Mouse (Mus musculus): ENCODE data around the gene Atf6.

Gene Atf6

DNA sequence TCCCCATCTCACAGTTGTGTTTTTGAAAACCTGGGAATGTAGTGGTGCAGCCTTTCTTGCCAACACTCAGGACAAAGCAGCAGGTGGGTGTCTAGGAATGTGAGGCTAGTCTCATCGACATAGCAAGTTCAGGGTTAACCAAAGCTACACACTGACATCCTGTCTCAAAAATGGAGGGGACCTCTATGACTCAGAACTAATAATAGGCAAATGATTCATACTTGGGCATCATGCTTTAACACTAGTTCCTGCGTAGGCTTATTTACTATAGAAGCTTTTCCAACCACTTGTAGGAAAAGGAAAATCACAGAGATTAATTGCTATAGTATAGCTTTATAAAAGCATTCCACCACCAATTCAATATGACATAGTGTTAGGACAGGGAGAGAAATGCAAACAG lies 100.6 kb downstream of the Atf6 start:
- CTCF ChIA-PET: no interaction called here
- POLR2A ChIA-PET: interaction anchor here in 1 of 4 experiments (1.5 kb wide), 1 partner anchor 101 kb away, joined by 4 read pairs; the partner anchor contains the start of gene Atf6

DNA sequence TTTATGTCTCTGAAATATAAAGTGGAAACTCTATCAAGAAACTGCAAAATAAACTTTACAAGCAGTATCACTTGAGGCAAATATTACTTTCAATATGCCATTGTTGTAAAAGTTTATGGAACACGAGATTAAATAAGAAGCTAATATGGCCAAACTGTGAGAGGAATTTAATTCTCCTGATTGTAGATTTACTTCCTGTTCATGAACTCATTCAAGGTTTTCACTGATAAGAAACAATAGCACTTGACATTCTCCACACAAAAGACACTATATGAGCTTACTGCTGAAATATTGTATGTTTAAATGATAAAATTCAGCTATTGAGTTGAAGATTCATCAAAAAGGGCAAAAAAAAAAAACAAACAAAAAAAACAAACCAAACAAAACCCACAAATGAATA lies 102.8 kb downstream of the Atf6 start:
- POLR2A ChIA-PET: no interaction called here
- CTCF ChIA-PET: interaction anchor here in 2 of 4 experiments (0.6 to 1.1 kb wide), 2 partner anchors 100 to 831 kb away, joined by 3 read pairs; no protein-coding TSS in a partner anchor

DNA sequence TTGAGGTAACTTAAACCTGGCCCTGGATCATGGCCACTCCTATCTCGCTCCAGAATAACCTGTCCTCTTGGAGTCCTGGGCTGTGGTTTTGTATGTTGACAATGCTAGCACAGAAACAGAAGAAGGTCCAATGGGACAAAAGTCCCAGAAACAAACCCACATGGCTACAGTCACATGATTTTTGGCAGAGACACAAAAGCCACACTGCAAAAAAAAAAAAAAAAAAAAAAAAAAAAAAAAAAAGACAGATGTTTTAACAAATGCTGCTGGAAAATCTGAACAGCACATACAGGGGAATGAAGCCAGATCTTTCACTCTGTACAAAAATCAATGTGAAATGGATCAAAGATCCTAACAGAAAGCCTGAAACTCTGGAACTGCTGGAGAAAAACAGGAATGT lies 105.9 kb downstream of the Atf6 start:
- POLR2A ChIA-PET: no interaction called here
- CTCF ChIA-PET: no interaction called here

DNA sequence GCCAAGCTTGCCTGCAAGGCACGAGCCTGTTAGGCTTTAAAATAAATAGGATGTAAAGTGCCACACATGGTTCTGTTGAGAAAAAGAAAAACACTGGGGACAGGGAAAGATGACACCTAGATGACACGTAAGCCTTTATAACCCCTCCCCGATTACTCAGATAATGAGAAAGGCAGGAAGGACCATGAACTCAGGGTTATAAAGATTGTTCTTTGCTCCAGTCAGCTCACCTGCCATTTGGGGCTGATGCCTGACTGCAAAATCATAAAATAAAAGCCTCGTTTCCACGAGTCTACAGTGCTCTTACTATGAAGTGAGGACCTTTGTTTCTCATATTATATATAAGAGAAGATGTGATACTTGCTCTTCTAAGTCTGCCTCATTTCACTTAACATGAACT lies 114.0 kb downstream of the Atf6 start:
- ChIA-PET CTCF (interaction anchor here in 1 of 4 experiments (1.0 kb wide), 1 partner anchor 8 kb away, joined by 3 read pairs; no protein-coding TSS in a partner anchor), POLR2A (no interaction called here)

DNA sequence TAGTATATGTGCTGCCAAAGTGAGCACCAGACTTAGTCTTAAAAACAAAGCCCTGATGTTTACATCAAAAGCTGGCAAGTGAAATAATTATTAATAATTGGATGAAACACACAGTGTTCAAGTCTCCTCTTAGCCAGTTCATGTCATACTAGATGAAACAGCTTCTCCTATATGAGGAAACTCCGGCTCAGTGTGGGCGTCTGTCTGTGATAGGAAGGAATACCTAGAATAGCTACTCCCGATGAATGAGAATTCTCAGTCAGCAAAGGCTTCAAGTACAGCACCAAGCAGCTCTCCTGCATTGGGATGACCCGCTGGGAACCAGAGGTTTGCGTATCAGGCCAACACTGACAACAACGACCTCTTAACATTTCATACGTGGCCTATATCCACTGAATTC lies 115.8 kb downstream of the Atf6 start:
- CTCF ChIA-PET: no interaction called here
- POLR2A ChIA-PET: no interaction called here

DNA sequence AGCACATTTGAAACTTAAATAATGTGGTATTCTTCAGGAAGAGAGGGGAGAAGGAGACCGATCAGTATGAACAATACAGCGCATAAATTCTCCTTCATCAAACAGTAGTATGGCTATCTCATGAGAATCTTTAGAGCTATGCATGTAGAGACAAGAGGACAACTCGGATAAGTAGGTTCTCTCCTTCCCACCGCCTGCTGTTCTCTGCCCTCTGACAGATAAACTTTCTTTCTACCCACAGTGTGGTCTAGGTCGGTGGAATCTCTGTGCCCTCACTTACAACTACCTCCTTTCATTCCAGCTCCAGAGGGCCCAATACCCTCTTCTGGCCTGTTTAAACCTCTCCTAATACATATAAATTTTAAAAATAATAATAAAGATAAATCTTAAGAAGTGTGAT lies 121.0 kb downstream of the Atf6 start:
- CTCF ChIA-PET: no interaction called here

DNA sequence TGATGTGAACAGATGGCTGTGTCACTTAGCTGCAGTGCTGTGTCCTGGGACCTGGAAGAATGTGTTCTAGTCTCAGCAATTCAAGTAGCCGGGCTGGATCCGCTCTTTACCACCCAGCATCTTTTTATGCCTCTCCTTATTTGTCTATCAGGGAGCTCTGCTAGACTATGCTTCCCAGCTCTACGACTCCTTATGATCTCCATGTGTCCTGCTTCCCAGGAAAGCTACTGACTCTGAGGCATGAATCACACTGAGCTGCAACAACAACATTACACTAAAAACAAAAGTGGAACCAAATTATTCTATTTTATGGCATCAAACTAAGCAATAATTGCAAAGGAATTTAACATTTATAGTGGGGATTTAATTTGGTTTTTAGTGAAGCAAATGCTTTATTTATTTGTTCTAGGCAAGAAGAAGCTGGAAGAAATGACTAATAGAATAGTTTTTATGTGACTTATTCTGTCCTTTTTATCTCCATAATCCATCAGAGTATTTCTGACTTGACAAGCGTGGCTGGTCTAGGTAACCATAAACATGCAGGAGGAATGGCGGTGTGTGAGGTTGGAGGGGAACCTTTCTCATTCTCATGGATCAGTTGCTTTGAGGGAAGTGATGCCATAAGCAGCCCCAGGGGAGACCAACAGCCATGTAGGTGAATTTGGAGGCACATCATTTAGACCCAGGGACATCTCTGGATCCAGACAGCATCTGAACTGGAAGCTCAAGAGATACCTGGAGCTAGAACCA lies 125.9 kb downstream of the Atf6 start:
- ChIA-PET CTCF (no interaction called here), POLR2A (interaction anchor here in 1 of 4 experiments (1.0 kb wide), 1 partner anchor 43 kb away, joined by 4 read pairs; no protein-coding TSS in a partner anchor)

More for the DNA sequence above, 121.0 kb downstream of the Atf6 start:
- POLR2A ChIA-PET: interaction anchor here in 1 of 4 experiments (1.6 kb wide), 1 partner anchor 8 kb away, joined by 3 read pairs; no protein-coding TSS in a partner anchor

DNA sequence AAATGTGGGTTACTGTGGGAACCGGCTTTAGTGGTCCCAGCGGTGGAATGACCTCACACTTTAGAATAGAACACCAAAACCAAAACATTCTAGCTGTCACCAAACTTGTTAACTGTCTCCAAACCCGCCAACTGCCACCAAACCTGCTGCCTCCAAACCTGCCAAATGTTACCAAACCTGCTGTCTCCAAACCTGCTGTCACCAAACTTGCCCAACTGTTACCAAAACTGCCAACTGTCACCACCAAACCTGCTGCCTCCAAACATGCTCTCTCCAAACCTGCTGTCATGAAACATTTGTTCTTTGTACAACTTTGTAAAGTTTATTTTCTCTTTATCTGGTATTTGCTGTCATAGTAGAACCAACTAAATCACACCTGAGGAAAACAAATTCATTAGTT lies 132.7 kb downstream of the Atf6 start:
- ChIA-PET POLR2A (interaction anchor here in 1 of 4 experiments (0.6 kb wide), 1 partner anchor 133 kb away, joined by 5 read pairs; no protein-coding TSS in a partner anchor), CTCF (no interaction called here)

DNA sequence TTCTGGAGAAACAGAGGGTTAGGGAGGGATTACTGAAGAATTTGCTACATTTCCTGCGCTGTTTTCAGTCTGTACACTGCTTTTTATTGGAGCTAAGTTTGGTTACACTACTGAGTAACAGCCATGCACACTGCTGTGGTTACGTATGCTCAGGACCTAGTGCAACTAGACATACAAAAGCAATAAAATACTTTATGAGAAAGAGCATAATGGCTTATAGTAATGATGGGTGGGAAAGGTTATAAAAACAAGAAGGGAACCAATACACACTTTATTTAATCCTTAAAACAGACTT lies 135.0 kb downstream of the Atf6 start:
- ChIA-PET CTCF (no interaction called here), POLR2A (no interaction called here)

DNA sequence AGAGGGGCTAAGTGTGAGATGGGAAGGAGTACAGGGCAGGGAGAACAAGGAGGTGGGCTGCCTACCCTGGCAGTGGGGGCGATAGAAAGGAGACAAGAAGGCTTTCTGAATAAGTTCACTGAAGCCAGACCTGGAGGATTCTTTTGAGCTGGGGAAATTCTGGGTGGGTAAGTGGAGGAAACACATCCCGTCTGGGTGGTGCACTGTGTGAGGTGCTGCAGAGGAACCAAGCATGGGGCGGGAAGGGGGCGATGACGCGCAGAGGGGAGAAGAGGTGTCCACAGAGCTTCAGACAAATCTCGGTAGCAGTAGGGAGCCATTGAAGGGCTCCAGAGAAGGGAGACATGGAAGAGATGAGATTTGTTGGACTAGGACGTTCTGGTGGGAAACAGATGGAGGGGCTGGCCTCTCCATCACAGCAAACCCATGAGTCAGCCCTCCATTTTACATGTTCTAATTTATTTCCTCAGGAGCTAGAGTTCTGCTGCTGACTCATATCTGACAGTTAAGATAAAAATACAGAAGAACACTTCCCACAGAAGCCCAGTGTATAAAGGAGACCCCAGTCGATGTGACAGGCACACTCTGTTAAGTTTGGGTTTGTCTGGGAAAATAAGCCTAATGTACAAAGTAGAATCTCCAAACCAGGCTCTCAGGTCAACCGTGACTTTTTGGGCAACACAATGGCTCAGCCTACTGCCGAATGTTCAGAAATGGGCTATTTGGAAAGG lies 135.5 kb downstream of the Atf6 start:
- CTCF ChIA-PET: no interaction called here
- POLR2A ChIA-PET: interaction anchor here in 1 of 4 experiments (0.6 to 1.2 kb wide), 2 partner anchors 19 to 698 kb away, joined by 3 read pairs; no protein-coding TSS in a partner anchor

DNA sequence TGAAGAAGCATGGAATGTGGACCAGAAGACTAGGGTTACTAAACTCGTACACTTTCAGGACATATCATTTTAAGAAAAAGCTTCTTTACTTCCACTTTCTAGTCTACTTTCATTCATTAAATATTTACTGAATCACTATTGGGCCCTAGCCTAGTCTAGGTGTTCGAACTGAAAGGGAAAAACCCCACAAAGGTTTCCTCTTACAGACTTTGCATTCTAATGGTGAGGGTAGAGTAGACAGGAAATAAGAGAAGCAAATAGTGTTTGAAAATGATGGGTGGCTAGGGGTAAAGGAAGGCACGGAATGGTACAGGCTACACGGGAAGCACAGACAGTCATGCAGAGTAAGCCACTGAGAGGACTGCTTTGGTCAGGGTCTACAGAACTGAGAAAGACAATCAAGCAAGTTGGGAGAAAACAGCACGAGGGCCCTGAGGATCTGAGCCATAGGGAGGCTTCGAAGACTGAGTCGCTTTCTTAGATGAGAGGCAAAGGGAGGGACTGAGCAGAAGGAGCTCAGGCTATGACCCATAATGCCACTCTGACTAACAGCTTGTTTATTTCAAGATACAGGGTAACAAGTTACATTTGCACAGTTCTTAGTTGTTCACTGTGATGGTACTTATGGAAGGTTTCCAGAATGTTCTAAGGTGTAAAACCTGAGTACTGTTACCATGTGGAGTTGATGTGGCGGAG lies 138.2 kb downstream of the Atf6 start:
- POLR2A ChIA-PET: no interaction called here

DNA sequence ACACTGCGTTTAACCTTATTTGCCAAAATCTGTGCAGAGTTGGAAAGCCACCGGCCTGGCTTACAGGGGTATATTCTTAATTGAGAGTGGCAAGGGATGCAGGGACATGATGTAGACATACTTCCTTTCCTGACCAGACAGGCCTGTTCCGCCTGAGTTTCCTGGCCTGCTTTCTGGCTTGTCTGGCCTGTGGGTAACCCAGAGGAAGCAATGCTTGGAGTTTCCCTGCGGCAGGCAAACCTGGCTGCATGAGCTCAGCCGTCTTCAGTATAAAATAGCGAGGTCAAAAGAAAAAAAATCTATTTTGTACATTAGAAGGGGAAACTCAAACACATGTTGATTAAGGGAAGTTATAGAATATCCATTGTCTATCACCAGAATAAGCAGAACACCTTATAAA lies 139.0 kb downstream of the Atf6 start:
- POLR2A ChIA-PET: no interaction called here

More for the DNA sequence above, 138.2 kb downstream of the Atf6 start:
- CTCF ChIA-PET: no interaction called here

DNA sequence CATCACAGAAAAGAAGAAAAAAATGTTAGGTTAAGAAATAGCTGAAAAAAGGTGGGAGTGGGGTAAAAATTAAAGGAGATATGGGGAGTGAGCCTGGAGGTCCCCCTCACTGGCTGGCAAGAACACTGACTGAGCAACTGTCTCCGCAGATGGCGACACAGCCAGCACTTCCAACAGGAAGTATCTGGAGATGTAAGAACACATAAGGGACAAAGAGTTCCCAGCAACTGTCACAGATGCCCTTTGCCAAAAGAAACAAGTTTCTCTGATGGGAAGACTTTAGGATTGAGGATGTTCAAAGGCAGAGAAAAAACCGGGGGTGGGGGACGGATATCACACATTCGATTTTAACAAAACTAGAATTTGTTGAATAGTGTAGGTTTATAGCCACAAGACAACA lies 146.0 kb downstream of the Atf6 start:
- POLR2A ChIA-PET: no interaction called here
- CTCF ChIA-PET: no interaction called here

More for the DNA sequence above, 139.0 kb downstream of the Atf6 start:
- CTCF ChIA-PET: interaction anchor here in 1 of 4 experiments (0.6 kb wide), 1 partner anchor 553 kb away, joined by 3 read pairs; no protein-coding TSS in a partner anchor

DNA sequence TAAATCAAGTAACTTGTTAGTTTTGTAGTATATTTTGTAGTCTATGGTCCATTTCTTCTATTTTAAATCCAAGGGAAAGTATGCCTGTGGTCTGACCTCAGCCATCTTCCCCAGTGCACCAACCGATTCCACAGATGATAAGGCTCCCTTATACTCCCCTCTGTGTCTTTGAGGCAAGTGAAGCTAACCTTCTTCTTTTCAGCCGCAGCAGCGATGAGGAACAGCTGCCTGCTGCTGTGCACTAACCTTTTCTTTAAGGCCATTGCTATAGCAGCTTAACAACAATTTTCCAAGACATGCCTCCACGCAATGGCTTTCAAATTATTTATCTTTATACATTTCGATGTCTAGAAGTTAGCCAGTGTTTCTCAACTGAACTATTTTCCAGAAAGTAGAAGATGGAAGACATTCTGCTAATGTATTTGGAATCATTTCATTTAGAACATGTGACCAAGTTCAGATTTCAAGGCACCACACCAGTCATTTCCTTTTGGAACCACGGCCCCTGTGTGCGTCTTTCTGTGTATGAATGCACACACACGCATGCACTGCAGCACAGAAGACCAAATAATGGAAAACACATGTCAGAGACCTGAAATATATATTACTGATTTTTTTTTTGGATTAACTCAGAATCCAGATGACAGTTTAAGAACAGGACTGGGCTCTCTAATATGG lies 149.3 kb downstream of the Atf6 start:
- POLR2A ChIA-PET: no interaction called here
- CTCF ChIA-PET: no interaction called here

DNA sequence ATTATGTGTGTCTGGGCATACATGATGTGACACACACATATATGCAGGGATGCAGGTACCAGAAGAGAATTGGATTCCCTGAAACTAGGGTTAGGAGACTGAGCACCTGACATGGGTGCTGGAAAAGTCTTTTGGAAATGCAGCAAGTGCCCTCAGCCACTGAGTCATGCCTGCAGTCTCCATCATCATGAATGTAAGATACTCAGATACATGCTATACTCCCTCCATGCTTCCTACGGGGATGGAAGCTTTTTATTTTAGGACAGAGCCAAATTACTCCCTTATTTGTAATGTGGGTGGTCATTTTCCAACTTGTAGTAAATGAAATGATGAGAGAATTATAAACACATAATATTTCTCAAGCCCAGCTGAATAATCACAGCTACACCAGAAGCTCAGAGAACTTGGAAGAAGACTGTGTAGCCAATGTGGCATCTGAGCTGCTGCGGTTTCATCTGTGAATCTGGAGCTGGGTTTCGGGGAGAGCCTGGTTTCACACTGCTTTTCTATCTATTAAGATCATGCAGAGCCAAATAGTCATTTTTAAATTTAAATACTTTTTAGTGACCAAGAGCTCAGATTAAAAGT lies 150.2 kb downstream of the Atf6 start:
- ChIA-PET POLR2A (interaction anchor here in 1 of 4 experiments (1.2 kb wide), 1 partner anchor 23 kb away, joined by 3 read pairs; no protein-coding TSS in a partner anchor), CTCF (no interaction called here)

DNA sequence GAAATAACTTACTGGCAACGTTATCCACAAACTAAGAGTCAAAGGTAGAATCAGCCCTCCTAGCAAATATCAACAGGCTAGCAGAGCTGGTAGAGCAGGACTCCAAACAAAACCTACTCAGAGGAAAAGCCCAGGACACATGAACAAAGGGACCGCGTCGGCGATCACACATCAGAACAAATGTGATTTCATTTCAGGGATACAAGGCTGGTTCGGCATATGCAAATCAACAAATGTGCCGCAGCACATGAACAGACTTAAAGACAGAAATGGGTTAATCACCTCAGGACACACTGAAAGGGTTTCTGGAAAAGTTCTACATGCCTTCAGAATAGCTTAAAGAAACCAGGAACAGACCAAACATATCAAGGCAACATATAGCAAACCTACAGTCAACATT lies 155.8 kb downstream of the Atf6 start:
- POLR2A ChIA-PET: no interaction called here
- CTCF ChIA-PET: no interaction called here

DNA sequence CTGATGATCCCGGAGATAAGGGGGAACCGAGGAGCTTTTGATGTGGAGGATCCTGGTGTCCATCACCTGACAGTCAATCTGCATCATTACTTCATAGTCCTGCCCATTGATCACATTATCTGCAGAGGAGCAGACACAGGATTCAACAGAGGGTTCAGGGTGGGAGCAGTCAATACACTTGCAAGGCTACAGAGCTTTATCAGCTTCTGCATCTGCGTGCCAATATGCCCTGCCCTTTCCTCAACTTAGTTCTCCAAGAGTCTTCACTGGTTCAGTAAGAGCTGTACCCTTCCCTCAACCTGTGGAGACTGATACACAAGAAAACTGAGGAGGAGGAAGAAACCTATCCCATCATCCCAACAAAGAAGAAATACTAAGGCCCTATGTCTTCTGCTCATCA lies 157.6 kb downstream of the Atf6 start:
- ChIA-PET CTCF (no interaction called here), POLR2A (interaction anchor here in 1 of 4 experiments (1.2 kb wide), 1 partner anchor 16 kb away, joined by 4 read pairs; no protein-coding TSS in a partner anchor)

DNA sequence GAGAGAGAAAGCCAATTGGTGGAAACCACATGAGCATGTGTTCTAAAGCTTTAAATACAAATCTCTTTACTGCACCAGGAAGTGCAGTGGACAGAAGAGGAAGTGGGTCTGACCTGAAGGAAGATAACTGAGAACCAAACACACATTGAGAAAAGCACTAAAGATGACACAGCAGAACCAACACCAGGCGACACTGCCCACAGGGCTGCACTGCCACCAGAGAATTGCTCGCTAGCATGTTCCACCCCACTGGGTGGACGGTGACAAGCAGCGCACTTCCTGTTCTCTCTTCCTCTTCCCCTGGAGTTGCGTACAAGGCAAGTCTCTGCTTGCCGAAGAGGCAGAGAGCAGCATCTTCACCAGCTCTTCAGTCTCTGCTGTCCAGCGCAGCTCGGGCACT lies 158.1 kb downstream of the Atf6 start:
- ChIA-PET POLR2A (interaction anchor here in 1 of 4 experiments (1.2 kb wide), 1 partner anchor 15 kb away, joined by 4 read pairs; no protein-coding TSS in a partner anchor), CTCF (no interaction called here)

DNA sequence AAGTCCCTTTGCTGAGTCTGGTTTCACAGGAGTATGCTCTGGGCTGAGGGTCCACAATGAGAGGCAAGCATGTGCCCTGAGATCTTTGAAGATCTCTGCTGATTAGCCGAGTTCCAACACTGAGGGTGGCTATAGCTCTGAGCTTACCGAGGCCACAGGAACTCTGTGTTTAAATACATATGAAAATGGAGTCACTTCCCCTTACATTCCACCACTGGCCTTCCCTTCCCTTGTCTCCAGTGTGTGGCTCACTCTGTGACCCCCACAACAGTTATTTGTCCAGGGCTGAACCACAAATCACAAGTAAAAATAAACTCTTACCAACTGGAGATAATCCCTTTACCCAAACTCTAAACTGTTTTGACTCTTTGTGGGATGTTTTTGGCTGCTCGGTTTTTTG lies 158.5 kb downstream of the Atf6 start:
- ChIA-PET POLR2A (no interaction called here), CTCF (no interaction called here)
